Mouse (Mus musculus): Measurements from ENCODE around the gene Atp13a3. TPM values are rescaled to one million over a fixed set of nuclear protein-coding genes. Genes with fewer than 3 reads are reported as not detected.

Gene Atp13a3
- 6.9 TPM for polyA plus RNA-seq (2017; shearing (Covaris generic))

DNA sequence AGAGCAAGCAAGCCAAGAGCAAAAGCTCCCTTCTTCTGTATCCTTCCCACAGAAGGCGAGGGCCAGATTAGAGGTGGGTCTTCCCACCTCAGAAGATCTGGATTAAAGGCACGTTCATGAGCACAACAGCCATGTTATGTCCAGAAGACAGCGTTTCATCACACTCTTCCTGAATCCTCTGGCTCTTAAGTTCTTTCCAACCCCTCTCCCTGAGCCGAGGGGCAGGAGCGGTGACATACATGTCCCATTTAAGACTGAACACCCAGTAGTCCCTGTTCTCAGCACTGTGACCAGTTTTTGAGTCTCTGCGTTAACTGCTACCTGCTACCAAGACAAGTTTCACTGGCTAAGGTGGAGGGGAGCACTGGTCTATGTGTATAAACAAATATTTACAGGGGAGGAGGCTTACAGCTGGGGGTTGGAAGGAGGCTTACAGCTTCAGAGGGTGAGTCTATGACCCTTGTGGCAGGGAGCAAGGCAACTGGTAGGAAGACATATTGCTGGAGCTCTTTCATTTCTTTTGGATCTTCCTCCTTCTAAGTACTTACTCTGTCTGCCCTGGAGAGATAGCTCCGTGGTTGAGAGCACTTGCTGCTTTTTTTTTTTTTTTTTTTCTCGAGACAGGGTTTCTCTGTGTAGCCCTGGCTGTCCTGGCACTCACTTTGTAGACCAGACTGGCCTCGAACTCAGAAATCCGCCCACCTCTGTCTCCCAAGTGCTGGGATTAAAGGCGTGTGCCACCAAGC lies at the start of gene Atp13a3:
Gene Atp13a3 (minus strand): TSS at position 51 of the 746 bp plus-strand sequence.

DNA sequence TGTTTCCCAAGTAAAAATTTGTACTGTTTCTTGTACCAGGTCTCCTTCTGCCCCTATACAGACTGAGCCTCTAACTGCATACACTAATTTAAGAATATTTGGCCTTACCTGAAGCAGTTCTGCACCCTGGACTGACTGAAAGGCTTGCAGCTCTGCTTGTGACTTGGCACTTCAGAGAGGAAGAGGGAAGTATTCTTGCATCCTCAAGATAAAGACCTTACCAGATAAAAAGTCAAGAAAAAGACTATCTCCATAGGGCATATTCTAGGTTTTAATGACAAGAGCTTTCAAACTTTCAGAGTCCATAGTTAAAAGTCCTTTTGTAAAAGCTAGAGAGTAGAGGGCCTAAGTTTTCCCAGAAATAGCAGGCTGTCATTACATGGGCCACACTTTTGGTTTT lies 95.1 kb downstream of the Atp13a3 start, which contains the start of gene Gp5:
Gene Gp5 (minus strand): TSS at position 133 of the 400 bp plus-strand sequence.

DNA sequence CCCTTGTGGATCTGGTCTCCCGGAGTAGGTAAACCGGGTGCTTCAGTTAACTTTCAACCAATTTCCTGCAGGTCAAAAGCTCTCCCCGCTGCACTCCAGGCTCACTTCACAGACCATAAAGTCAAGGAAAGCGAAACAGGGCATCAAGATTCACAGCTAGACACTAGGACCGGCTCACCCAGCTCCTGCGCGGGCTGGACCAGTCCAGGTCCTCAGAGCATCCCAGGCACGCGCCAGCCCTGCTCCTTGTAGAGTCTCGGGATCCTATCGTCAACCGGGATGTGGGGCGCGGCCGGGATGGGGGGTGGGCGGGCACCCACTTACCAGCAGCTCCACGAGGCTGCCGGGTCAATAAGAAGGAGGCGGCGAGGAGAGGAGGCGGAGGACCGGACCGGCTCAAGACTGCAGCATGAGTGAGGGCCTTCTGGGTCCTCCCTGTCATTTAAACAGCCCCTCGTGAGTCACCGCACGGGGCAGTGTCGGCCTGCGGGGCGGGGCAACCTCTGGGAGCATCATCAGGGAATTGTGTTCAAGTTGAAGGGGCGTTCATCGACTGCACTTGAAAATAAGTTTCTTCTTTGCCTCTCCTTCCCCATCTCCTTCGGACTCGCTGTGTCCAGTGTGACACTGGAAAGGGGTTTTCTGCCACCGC lies 122.8 kb downstream of the Atp13a3 start, which contains the start of gene Lrrc15:
Gene Lrrc15 (minus strand): TSS at position 413 of the 652 bp plus-strand sequence.

DNA sequence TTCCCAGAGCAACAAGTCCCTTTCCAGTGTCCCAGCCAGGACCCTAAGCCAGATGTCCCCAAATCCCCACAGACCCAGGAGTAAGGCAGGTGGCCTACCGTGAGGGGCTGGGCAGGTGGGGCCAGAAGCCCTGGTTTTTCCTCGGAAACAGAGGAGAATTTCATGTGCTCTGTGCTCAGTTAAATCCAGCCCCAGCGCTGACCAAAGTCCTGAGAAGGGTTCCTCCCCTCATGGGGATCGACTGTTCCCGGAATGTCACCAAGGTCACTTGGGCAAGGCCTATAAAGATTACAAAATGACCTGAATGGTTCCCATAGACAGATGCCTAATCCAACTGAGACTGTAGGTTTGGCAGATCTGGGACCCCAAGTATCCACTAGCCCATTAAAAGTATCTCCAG lies 138.4 kb downstream of the Atp13a3 start, which contains the start of gene Cpn2:
Gene Cpn2 (minus strand): TSS at position 141 of the 400 bp plus-strand sequence.

Other genes with a start within 250 kb of the Atp13a3 start
- not detected for gene Cpn2, start 138.5 kb downstream of the Atp13a3 start, polyA plus RNA-seq (2017; shearing (Covaris generic))
- gene Lrrc15, start 122.7 kb downstream of the Atp13a3 start, polyA plus RNA-seq (2017; shearing (Covaris generic)) = not detected
- gene Gp5, start 95.2 kb downstream of the Atp13a3 start, polyA plus RNA-seq (2017; shearing (Covaris generic)) = not detected
- gene Tmem44, start 144.9 kb upstream of the Atp13a3 start, polyA plus RNA-seq (2017; shearing (Covaris generic)) = 0.33 TPM
- gene Lsg1, start 181.6 kb upstream of the Atp13a3 start, polyA plus RNA-seq (2017; shearing (Covaris generic)) = 83.3 TPM
- 8.3 TPM for gene Fam43a, start 193.7 kb upstream of the Atp13a3 start, polyA plus RNA-seq (2017; shearing (Covaris generic))